Mouse (Mus musculus): Measurements from ENCODE around the gene Mex3a. TPM values are rescaled to one million over a fixed set of nuclear protein-coding genes. Genes with fewer than 3 reads are reported as not detected.

Mex3a gene
- total and polyA plus RNA-seq, 2 experiments, result under 0.01 to 0.04 TPM

DNA sequence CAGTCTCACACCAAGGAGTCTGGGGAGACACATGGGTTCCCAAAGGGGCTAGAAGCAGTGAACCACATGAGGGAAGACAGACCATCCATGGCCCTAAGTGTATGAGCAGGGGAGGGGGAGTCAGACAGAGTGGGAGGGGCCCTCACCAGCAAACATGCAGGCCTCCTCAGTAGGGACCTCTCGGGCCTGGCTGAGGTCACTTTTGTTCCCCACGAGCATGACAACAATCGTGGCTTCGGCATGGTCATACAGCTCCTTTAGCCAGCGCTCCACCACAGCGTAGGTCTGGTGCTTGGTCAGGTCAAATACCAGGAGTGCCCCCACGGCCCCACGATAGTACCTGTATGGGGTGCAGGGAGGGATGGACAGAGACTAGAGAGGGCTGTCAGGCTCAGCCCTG lies 11.0 kb downstream of the Mex3a start:
- Histone ChIP-seq H3K4me3 (ENCODE audit: insufficient read depth, low read depth, low read length) (no peak overlapping the region), H3K79me2 (ENCODE audit: control insufficient read depth, insufficient read depth, low read length) (no peaks in the 10 kb centered on the region)

GRCm38 (mm10) chr3:88543651-88544410 lies 11.6 kb downstream of the Mex3a start:
- Histone ChIP-seq H3K9ac (ENCODE audit: low read depth, low read length) (no peak overlapping the region), H3K4me3 (ENCODE audit: insufficient read depth, low read depth, low read length) (no peak overlapping the region), H3K36me3 (ENCODE audit: control insufficient read depth, insufficient read depth, low read length) (no peaks in the 10 kb centered on the region), H3K27me3 (ENCODE audit: control insufficient read depth, insufficient read depth, low read length) (no peaks in the 10 kb centered on the region), H3K79me2 (ENCODE audit: control insufficient read depth, insufficient read depth, low read length) (no peaks in the 10 kb centered on the region), H3K4me1 (ENCODE audit: control insufficient read depth, insufficient read depth, low read length) (no peaks in the 10 kb centered on the region), H3K27ac (replicated peaks; ENCODE audit: insufficient read depth, low read depth, low read length) (no peak overlapping the region)
- no peak for DNase-seq (ENCODE audit: extremely low read depth, low read depth, low spot score)
- TF ChIP-seq POLR2A (IDR thresholded peaks at IDR 0.05; ENCODE audit: extremely low read depth, insufficient read depth, low read length), result no peak
- no peak for TF ChIP-seq CTCF (IDR thresholded peaks at IDR 0.05; ENCODE audit: low read depth, low read length)
- whole genome bisulfite sequencing, result 74% methylated on average over 5 of the region's 5 CpGs

More for the DNA sequence above, 11.0 kb downstream of the Mex3a start:
- Histone ChIP-seq H3K4me1 (ENCODE audit: control insufficient read depth, insufficient read depth, low read length) (no peaks in the 10 kb centered on the region), H3K27ac (replicated peaks; ENCODE audit: insufficient read depth, low read depth, low read length) (no peak overlapping the region), H3K27me3 (ENCODE audit: control insufficient read depth, insufficient read depth, low read length) (no peaks in the 10 kb centered on the region), H3K36me3 (ENCODE audit: control insufficient read depth, insufficient read depth, low read length) (no peaks in the 10 kb centered on the region), H3K9ac (ENCODE audit: low read depth, low read length) (no peak overlapping the region)
- 92% methylated on average over 8 of the region's 8 CpGs for WGBS
- TF ChIP-seq POLR2A (IDR thresholded peaks at IDR 0.05; ENCODE audit: extremely low read depth, insufficient read depth, low read length) (no peak), CTCF (IDR thresholded peaks at IDR 0.05; ENCODE audit: low read depth, low read length) (no peak)
- no peak for DNase-seq (ENCODE audit: extremely low read depth, low read depth, low spot score)

- no peak overlapping the region for H3K9ac ChIP-seq (ENCODE audit: low read depth, low read length)
- peak; percentile 61 for DNase-seq (ENCODE audit: extremely low read depth, low read depth, low spot score)
- WGBS, result 47% methylated on average over 5 of the region's 5 CpGs
These were observed 12.3 kb downstream of the Mex3a start for GRCm38 (mm10) chr3:88544514-88544913.

GRCm38 (mm10) chr3:88544955-88545591 lies 12.9 kb downstream of the Mex3a start:
- no peak for DNase-seq (ENCODE audit: extremely low read depth, low read depth, low spot score)
- no peak overlapping the region for H3K4me3 ChIP-seq (ENCODE audit: insufficient read depth, low read depth, low read length)
- no peaks in the 10 kb centered on the region for H3K4me1 ChIP-seq (ENCODE audit: control insufficient read depth, insufficient read depth, low read length)
- no peaks in the 10 kb centered on the region for H3K79me2 ChIP-seq (ENCODE audit: control insufficient read depth, insufficient read depth, low read length)
- no peak for TF ChIP-seq POLR2A (IDR thresholded peaks at IDR 0.05; ENCODE audit: extremely low read depth, insufficient read depth, low read length)
- no peak for TF ChIP-seq CTCF (IDR thresholded peaks at IDR 0.05; ENCODE audit: low read depth, low read length)
- no peak overlapping the region for H3K27ac ChIP-seq (replicated peaks; ENCODE audit: insufficient read depth, low read depth, low read length)
- H3K9ac ChIP-seq (ENCODE audit: low read depth, low read length), result no peak overlapping the region
- H3K36me3 ChIP-seq (ENCODE audit: control insufficient read depth, insufficient read depth, low read length), result no peaks in the 10 kb centered on the region
- WGBS, result 84% methylated on average over 20 of the region's 20 CpGs
- H3K27me3 ChIP-seq (ENCODE audit: control insufficient read depth, insufficient read depth, low read length), result no peaks in the 10 kb centered on the region

More at GRCm38 (mm10) chr3:88544514-88544913, 12.3 kb downstream of the Mex3a start:
- no peaks in the 10 kb centered on the region for H3K79me2 ChIP-seq (ENCODE audit: control insufficient read depth, insufficient read depth, low read length)
- peak; percentile 64 for TF ChIP-seq CTCF (IDR thresholded peaks at IDR 0.05; ENCODE audit: low read depth, low read length)
- TF ChIP-seq POLR2A (IDR thresholded peaks at IDR 0.05; ENCODE audit: extremely low read depth, insufficient read depth, low read length), result no peak
- H3K4me3 ChIP-seq (ENCODE audit: insufficient read depth, low read depth, low read length), result no peak overlapping the region
- H3K27ac ChIP-seq (replicated peaks; ENCODE audit: insufficient read depth, low read depth, low read length), result no peak overlapping the region
- H3K4me1 ChIP-seq (ENCODE audit: control insufficient read depth, insufficient read depth, low read length), result no peaks in the 10 kb centered on the region
- no peaks in the 10 kb centered on the region for H3K27me3 ChIP-seq (ENCODE audit: control insufficient read depth, insufficient read depth, low read length)
- H3K36me3 ChIP-seq (ENCODE audit: control insufficient read depth, insufficient read depth, low read length), result no peaks in the 10 kb centered on the region

DNA sequence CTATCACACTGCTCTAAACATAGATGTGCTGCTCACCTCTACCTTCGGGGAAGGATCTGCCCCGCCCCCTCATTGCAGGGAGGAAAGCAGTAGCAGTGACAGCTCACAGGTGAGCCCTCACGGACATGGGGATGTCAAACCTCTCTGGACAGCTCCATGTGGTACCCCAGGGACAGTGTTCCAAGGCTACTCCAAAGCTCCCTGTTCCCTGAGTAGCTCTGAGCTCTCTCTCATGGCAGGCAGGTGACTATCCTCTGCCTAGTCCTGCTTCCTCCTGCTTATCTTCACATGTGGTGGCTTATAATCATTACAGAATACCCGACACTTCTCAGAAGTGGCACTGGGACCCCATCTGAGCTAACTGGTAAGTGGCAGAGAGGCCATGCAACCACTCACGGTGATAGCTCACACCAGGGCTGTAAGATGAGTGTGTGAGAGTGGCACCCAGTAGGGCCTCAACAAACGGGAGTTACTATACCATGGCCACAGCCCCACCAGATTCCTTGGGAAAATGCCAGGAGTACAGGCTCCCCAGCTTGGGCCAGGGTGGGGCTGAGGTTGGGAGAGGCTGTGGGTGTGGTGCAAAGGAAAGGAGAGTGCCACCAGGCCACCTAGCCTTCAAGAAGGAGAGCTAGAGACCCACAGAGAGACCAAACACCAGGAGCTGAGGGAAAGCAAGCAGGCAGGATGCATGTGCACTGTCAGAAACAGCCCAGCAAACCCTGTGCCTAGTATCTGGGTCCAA lies 14.7 kb downstream of the Mex3a start:
- Histone ChIP-seq H3K79me2 (ENCODE audit: control insufficient read depth, insufficient read depth, low read length) (no peaks in the 10 kb centered on the region), H3K4me1 (ENCODE audit: control insufficient read depth, insufficient read depth, low read length) (peaks cover 4% of the 10 kb centered on the region), H3K27ac (replicated peaks; ENCODE audit: insufficient read depth, low read depth, low read length) (no peak overlapping the region), H3K27me3 (ENCODE audit: control insufficient read depth, insufficient read depth, low read length) (no peaks in the 10 kb centered on the region), H3K9ac (ENCODE audit: low read depth, low read length) (no peak overlapping the region), H3K36me3 (ENCODE audit: control insufficient read depth, insufficient read depth, low read length) (no peaks in the 10 kb centered on the region), H3K4me3 (ENCODE audit: insufficient read depth, low read depth, low read length) (no peak overlapping the region)
- 84% methylated on average over 6 of the region's 6 CpGs for WGBS
- DNase-seq (ENCODE audit: extremely low read depth, low read depth, low spot score), result no peak
- no peak for TF ChIP-seq POLR2A (IDR thresholded peaks at IDR 0.05; ENCODE audit: extremely low read depth, insufficient read depth, low read length)
- no peak for TF ChIP-seq CTCF (IDR thresholded peaks at IDR 0.05; ENCODE audit: low read depth, low read length)

All from liver, adult 2 months (tissue).